Mouse (Mus musculus): ENCODE results near the gene Brms1. TPM values are rescaled to one million over a fixed set of nuclear protein-coding genes. Genes with fewer than 3 reads are reported as not detected.

Brms1 gene
- polyA plus RNA-seq, 1 experiment from 2014 or later, result 29.5 TPM

GRCm38 (mm10) chr19:5067867-5068569 lies 26.9 kb downstream of the Brms1 start, which contains the start of gene Cd248:
Cd248 (plus strand) TSS chr19:5068078.
- 2% methylated on average over 43 of the region's 56 CpGs for WGBS
- H3K27ac ChIP-seq (replicated peaks), result peak within 1 kb of the TSS; percentile 66
- peak within 1 kb of the TSS; percentile 84 for H3K4me2 ChIP-seq
- H3K36me3 ChIP-seq, result no peaks in the 10 kb centered on the region
- peak within 1 kb of the TSS; percentile 62 for H3K4me3 ChIP-seq
- ATAC-seq (ENCODE audit: extremely low read depth, insufficient number of reproducible peaks, low FRiP score, low TSS enrichment), result peak; percentile 51
- H3K27me3 ChIP-seq (replicated peaks), result peaks cover 33% of the 10 kb centered on the region
- no peaks in the 10 kb centered on the region for H3K9me3 ChIP-seq
- H3K9ac ChIP-seq, result peak within 1 kb of the TSS; percentile 88
- peaks cover 75% of the 10 kb centered on the region for H3K4me1 ChIP-seq

GRCm38 (mm10) chr19:5068570-5069234 lies 27.5 kb downstream of the Brms1 start:
- ATAC-seq (ENCODE audit: extremely low read depth, insufficient number of reproducible peaks, low FRiP score, low TSS enrichment), result no peak
- H3K27ac ChIP-seq (replicated peaks), result 0 out of 2 replicates have a peak overlapping the region, but pooled peaks have one; percentile 66
- H3K27me3 ChIP-seq (replicated peaks), result peaks cover 36% of the 10 kb centered on the region
- peaks cover 76% of the 10 kb centered on the region for H3K4me1 ChIP-seq
- peak overlapping the region; percentile 88 for H3K9ac ChIP-seq
- WGBS, result 36% methylated on average over 21 of the region's 21 CpGs
- H3K4me2 ChIP-seq, result peak overlapping the region; percentile 84
- H3K4me3 ChIP-seq, result peak overlapping the region; percentile 62
- H3K36me3 ChIP-seq, result no peaks in the 10 kb centered on the region
- H3K9me3 ChIP-seq, result no peaks in the 10 kb centered on the region

GRCm38 (mm10) chr19:5069486-5069885 lies 28.3 kb downstream of the Brms1 start:
- H3K36me3 ChIP-seq, result no peaks in the 10 kb centered on the region
- no peak overlapping the region for H3K27ac ChIP-seq (replicated peaks)
- peak overlapping the region; percentile 62; the same call in 1 of the 2 replicates for H3K4me3 ChIP-seq
- WGBS, result 77% methylated on average over 5 of the region's 5 CpGs
- H3K27me3 ChIP-seq (replicated peaks), result peaks cover 44% of the 10 kb centered on the region
- ATAC-seq (ENCODE audit: extremely low read depth, insufficient number of reproducible peaks, low FRiP score, low TSS enrichment), result no peak
- peak overlapping the region; percentile 80; the same call in 1 of the 2 replicates for H3K9ac ChIP-seq
- no peaks in the 10 kb centered on the region for H3K9me3 ChIP-seq
- peak overlapping the region; percentile 84 for H3K4me2 ChIP-seq
- H3K4me1 ChIP-seq, result peaks cover 76% of the 10 kb centered on the region

GRCm38 (mm10) chr19:5069978-5070377 lies 28.8 kb downstream of the Brms1 start:
- Histone ChIP-seq H3K27me3 (replicated peaks) (peaks cover 49% of the 10 kb centered on the region), H3K4me2 (peak overlapping the region; percentile 84), H3K36me3 (no peaks in the 10 kb centered on the region), H3K27ac (replicated peaks) (0 out of 2 replicates have a peak overlapping the region, but pooled peaks have one; percentile 3), H3K4me1 (peaks cover 72% of the 10 kb centered on the region), H3K9ac (peak overlapping the region; percentile 80), H3K4me3 (peak overlapping the region; percentile 59), H3K9me3 (no peaks in the 10 kb centered on the region)
- ATAC-seq (ENCODE audit: extremely low read depth, insufficient number of reproducible peaks, low FRiP score, low TSS enrichment), result no peak
- WGBS, result 69% methylated on average over 7 of the region's 7 CpGs

- H3K9me3 ChIP-seq, result no peaks in the 10 kb centered on the region
- H3K4me1 ChIP-seq, result peaks cover 65% of the 10 kb centered on the region
Measured at GRCm38 (mm10) chr19:5071077-5071476, 29.9 kb downstream of the Brms1 start.

GRCm38 (mm10) chr19:5071545-5072369 lies 30.6 kb downstream of the Brms1 start:
- WGBS, result 2% methylated on average over 40 of the region's 40 CpGs
- H3K27me3 ChIP-seq (replicated peaks), result peaks cover 54% of the 10 kb centered on the region
- H3K9me3 ChIP-seq, result no peaks in the 10 kb centered on the region
- peak overlapping the region; percentile 76 for H3K27ac ChIP-seq (replicated peaks)
- H3K4me3 ChIP-seq, result peak overlapping the region; percentile 59
- ATAC-seq (ENCODE audit: extremely low read depth, insufficient number of reproducible peaks, low FRiP score, low TSS enrichment), result peak; percentile 67
- H3K4me1 ChIP-seq, result peaks cover 63% of the 10 kb centered on the region
- peak overlapping the region; percentile 84 for H3K4me2 ChIP-seq
- H3K9ac ChIP-seq, result peak overlapping the region; percentile 80
- H3K36me3 ChIP-seq, result no peaks in the 10 kb centered on the region

More at GRCm38 (mm10) chr19:5071077-5071476, 29.9 kb downstream of the Brms1 start:
- Histone ChIP-seq H3K4me2 (peak overlapping the region; percentile 84), H3K9ac (peak overlapping the region; percentile 80), H3K4me3 (peak overlapping the region; percentile 59), H3K27me3 (replicated peaks) (peaks cover 54% of the 10 kb centered on the region), H3K36me3 (no peaks in the 10 kb centered on the region), H3K27ac (replicated peaks) (peak overlapping the region; percentile 76)
- WGBS, result 19% methylated on average over 11 of the region's 11 CpGs
- no peak for ATAC-seq (ENCODE audit: extremely low read depth, insufficient number of reproducible peaks, low FRiP score, low TSS enrichment)

- peak overlapping the region; percentile 76 for H3K27ac ChIP-seq (replicated peaks)
- no peak for ATAC-seq (ENCODE audit: extremely low read depth, insufficient number of reproducible peaks, low FRiP score, low TSS enrichment)
- H3K27me3 ChIP-seq (replicated peaks), result peaks cover 54% of the 10 kb centered on the region
- no peaks in the 10 kb centered on the region for H3K36me3 ChIP-seq
- peak overlapping the region; percentile 59 for H3K4me3 ChIP-seq
- peaks cover 56% of the 10 kb centered on the region for H3K4me1 ChIP-seq
- peak overlapping the region; percentile 84 for H3K4me2 ChIP-seq
- H3K9me3 ChIP-seq, result no peaks in the 10 kb centered on the region
- 2% methylated on average over 20 of the region's 20 CpGs for WGBS
- H3K9ac ChIP-seq, result peak overlapping the region; percentile 80
Measured at GRCm38 (mm10) chr19:5072389-5073019, 31.4 kb downstream of the Brms1 start.

- 1% methylated on average over 15 of the region's 15 CpGs for WGBS
- H3K4me3 ChIP-seq, result peak overlapping the region; percentile 59
- H3K4me1 ChIP-seq, result peaks cover 50% of the 10 kb centered on the region
- no peaks in the 10 kb centered on the region for H3K36me3 ChIP-seq
- ATAC-seq (ENCODE audit: extremely low read depth, insufficient number of reproducible peaks, low FRiP score, low TSS enrichment), result no peak
- no peaks in the 10 kb centered on the region for H3K9me3 ChIP-seq
- H3K4me2 ChIP-seq, result peak overlapping the region; percentile 84
- H3K9ac ChIP-seq, result no peak overlapping the region
- H3K27ac ChIP-seq (replicated peaks), result peak overlapping the region; percentile 76; the same call in 1 of the 2 replicates
- peaks cover 55% of the 10 kb centered on the region for H3K27me3 ChIP-seq (replicated peaks)
Measured at GRCm38 (mm10) chr19:5073028-5073427, 31.9 kb downstream of the Brms1 start.

GRCm38 (mm10) chr19:5073518-5073917 lies 32.4 kb downstream of the Brms1 start:
- Histone ChIP-seq H3K27ac (replicated peaks) (no peak overlapping the region), H3K4me2 (no peak overlapping the region), H3K27me3 (replicated peaks) (peaks cover 54% of the 10 kb centered on the region), H3K4me1 (peaks cover 46% of the 10 kb centered on the region), H3K9me3 (no peaks in the 10 kb centered on the region), H3K36me3 (no peaks in the 10 kb centered on the region), H3K4me3 (no peak overlapping the region), H3K9ac (no peak overlapping the region; the same call in 1 of the 2 replicates)
- WGBS, result 30% methylated on average over 5 of the region's 5 CpGs
- ATAC-seq (ENCODE audit: extremely low read depth, insufficient number of reproducible peaks, low FRiP score, low TSS enrichment), result no peak

GRCm38 (mm10) chr19:5079279-5079678 lies 38.1 kb downstream of the Brms1 start:
- H3K27me3 ChIP-seq (replicated peaks), result peaks cover 65% of the 10 kb centered on the region
- H3K9ac ChIP-seq, result no peak overlapping the region
- H3K36me3 ChIP-seq, result no peaks in the 10 kb centered on the region
- no peaks in the 10 kb centered on the region for H3K9me3 ChIP-seq
- 85% methylated on average over 1 of the region's 1 CpGs for WGBS
- ATAC-seq (ENCODE audit: extremely low read depth, insufficient number of reproducible peaks, low FRiP score, low TSS enrichment), result no peak
- no peak overlapping the region for H3K27ac ChIP-seq (replicated peaks)
- no peak overlapping the region for H3K4me2 ChIP-seq
- no peaks in the 10 kb centered on the region for H3K4me1 ChIP-seq
- H3K4me3 ChIP-seq, result no peak overlapping the region
